Mouse (Mus musculus) brain, embryonic 18.5 days (tissue): ENCODE data around the gene Togaram2.
"Not testable (repeated sequence)": the region's sequence is repeated elsewhere in the genome, so short reads cannot be mapped to it uniquely, and the experiment has no call there.

Source experiments
- DNase-seq: peaks from one replicate; pipeline ENCODE4 v3.0.0-alpha.2; 2012; ENCODE audit warnings: low read depth, low spot score

Gene Togaram2

GRCm38 (mm10) chr17:71730655-71731054 is 57.6 kb downstream of the Togaram2 start:
- DNase-seq, result no peak

- DNase-seq, result no peak
Observed at GRCm38 (mm10) chr17:71736442-71736841, 63.4 kb downstream of the Togaram2 start.

GRCm38 (mm10) chr17:71742156-71742555 is 69.1 kb downstream of the Togaram2 start:
- DNase-seq, result no peak

DNA sequence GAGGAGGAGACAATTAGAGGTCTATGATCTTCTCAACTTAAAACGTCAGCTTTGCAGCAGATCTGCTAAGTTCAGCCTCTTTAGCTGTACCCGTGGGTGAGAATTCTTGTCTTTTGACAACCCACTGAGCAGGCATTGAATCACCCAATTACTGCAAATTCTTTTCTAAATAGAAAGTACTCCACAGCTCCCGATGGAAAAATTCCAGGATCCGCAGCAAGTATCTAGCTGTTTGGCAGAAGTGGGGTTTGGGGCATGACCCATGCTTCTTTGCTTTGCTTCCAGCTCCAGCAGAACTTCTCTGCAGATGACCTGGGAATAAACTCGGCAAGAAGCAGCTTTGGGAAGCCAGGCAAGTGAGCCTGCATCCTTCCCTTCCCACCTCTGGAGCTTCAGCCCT is 69.9 kb downstream of the Togaram2 start:
- no peak for DNase-seq

DNA sequence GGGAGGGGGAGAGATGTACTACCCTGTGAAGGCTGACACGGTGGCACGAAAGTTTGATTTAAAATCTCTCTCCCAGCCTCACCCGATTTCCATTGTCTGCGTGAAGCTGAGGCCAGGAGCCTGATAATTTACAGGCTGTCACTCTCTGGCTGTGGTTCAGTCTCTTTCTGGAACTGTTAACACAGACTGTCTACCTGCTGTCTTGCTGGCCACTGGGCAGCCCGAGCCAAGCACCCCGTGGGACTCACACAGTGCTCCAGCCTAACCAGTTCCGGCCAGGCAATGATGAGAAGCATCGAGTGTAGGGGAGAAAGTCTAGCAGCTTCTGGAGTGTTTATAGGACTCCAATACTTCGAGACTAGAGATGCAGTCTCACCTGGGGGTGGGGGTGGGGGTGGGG is 73.1 kb downstream of the Togaram2 start:
- DNase-seq, result no peak

- no peak for DNase-seq
Observed at GRCm38 (mm10) chr17:71747561-71747960, 74.5 kb downstream of the Togaram2 start.

DNA sequence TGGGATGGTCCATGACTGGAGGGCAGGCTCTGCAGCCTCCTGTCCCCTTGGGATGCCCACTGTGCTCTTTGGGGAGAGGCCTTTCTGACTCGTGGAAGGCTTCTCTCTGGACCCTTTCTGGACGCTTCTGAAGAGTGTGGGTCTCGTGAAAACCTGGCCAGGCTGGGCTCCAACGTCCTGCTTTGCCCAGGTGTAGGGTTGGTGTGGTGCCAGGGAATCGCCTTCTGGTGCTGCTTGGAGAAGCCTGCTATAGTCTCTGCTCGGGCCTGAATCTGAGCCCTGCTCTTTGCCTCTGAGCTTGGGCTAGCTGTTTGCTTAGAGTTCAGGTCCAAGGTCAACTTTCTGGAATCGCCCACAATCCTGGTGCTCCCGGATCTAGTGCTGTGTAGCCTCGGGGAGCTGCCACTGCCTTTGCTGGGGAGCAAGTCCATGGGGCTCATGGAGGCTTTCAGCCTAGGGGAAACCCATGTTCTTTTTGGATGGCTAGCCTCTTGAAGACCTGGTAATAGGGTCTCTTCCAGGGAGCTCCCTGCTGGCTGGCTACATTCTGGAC is 76.6 kb downstream of the Togaram2 start:
- DNase-seq, result no peak

- no peak for DNase-seq
Observed at GRCm38 (mm10) chr17:71752831-71753230, 79.8 kb downstream of the Togaram2 start, which contains the start of gene Pcare. Gene Pcare (minus strand): TSS chr17:71752894.

GRCm38 (mm10) chr17:71760536-71760935 is 87.5 kb downstream of the Togaram2 start:
- DNase-seq, result no peak

DNA sequence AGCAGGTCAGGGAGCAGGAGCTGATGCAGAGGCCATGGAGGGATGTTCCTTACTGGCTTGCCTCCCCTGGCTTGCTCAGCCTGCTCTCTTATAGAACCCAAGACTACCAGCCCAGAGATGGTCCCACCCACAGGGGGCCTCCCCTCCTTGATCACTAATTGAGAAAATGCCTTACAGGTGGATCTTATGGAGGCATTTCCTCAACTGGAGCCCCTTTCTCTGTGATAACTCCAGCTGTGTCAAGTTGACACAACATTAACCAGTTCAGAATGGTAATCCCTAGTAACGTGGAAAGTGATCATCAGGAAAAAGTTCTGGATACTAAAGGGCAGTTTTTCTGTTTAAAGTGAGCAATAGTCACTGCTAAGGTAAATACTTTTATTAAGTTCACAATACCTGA is 95.1 kb downstream of the Togaram2 start, which contains the start of gene Clip4:
Clip4 (plus strand) TSS at position 301 of the 400 bp plus-strand sequence.
- not testable (repeated sequence) for DNase-seq

GRCm38 (mm10) chr17:71769564-71769963 is 96.5 kb downstream of the Togaram2 start:
- DNase-seq, result no peak

GRCm38 (mm10) chr17:71770696-71771095 is 97.6 kb downstream of the Togaram2 start:
- DNase-seq, result no peak

DNA sequence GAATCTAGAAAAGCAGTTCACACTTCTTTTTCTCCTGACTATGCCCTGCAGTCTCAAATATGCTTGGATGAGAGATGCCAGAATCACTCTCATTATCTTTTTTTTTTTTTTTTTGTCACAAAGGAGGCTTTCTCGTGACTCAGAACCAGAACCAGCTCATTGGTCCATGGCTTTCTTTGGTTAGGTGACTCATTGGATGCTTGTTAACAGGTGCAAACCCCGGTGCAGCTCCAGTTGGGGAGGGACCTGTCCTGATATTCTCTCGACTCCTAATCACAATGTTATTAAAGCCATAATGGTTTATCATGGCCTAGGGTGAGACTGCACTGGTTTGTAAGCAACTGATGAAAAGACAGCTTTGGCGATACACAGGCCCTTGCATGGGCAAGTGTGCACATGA is 101.1 kb downstream of the Togaram2 start:
- no peak for DNase-seq

- no peak for DNase-seq
Observed at GRCm38 (mm10) chr17:71775279-71775678, 102.2 kb downstream of the Togaram2 start.

- no peak for DNase-seq
Observed at GRCm38 (mm10) chr17:71778696-71779095, 105.6 kb downstream of the Togaram2 start.
